Mouse (Mus musculus) embryonic fibroblast, embryonic 13.5 days (primary cell): ENCODE measurements around the gene 1110008L16Rik.

Experiments used
- CTCF ChIP-seq: IDR thresholded peaks from 2 replicates; pipeline ENCODE4 v1.5.1; 2011; ENCODE audit warnings: mild to moderate bottlenecking, control low read depth, low read length, moderate library complexity, borderline replicate concordance; ENCODE audit not compliant: insufficient read depth
- POLR2A ChIP-seq: IDR thresholded peaks from 2 replicates; pipeline ENCODE4 v1.6.1; 2011; ENCODE audit warnings: low read depth, mild to moderate bottlenecking, control low read depth, low read length, moderate library complexity

- TF ChIP-seq CTCF (no peak), POLR2A (no peak)
Measured at GRCm38 (mm10) chr12:55299336-55299735, at the start of gene 1110008L16Rik.
